Mouse (Mus musculus) urinary bladder, postnatal 14 days (tissue): ENCODE results near the gene Syt5.

ENCODE experiments used
- DNase-seq: peaks from one replicate; pipeline ENCODE4 v3.0.0; 2021; ENCODE audit warnings: low spot score

Gene Syt5

GRCm38 (mm10) chr7:4499034-4499433, 48.3 kb downstream of the Syt5 start:
- DNase-seq: no peak

GRCm38 (mm10) chr7:4498251-4498650, 49.1 kb downstream of the Syt5 start:
- peak; percentile 58 for DNase-seq

DNA sequence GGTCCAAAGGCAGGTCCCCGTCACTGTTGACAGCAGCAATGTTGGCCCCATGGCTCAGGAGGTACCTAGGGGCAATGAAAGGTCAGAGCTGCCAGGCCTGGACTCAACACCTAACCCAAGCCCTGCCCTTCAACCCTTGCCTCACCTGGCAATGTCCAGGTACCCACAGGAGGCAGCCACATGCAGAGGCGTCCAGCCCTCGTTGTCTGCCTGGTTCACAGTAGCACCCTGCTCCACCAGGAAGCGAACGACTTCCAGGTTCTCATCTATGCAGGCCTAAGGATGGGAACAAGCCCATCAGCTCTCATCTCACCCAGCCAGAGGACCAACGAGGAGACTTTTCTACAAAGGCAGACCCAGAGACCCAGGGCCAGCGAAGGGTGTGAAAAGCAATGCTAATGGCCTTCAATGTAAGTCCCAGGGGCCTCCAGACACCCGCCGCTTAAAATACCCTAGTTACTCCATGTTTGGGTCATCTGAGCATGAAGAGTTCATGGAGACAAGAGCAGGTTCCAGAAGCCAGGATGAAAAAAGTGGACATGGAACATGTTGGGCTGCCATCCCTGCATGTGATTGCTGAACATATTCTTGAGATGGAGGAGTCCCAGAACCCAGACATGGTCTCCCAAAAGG, 50.0 kb downstream of the Syt5 start:
- no peak for DNase-seq

DNA sequence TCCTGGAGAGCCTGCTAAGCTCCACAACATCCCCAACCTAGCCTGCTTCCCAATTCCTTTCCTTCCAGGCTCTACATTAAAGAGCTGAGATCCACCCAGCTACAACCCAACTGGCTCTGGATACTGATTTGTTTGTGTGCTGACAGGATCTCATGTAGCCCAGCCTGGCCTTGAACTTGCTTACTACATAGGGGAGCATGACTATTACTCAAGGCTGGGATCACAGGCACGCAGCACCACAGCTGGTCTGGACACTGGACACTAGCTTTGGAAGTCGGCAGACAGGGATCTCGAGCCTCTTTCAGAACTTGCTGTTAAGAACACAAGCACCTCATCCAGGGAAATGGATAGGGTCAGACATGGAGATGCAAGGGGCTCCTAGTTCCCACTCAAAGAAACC, 50.9 kb downstream of the Syt5 start:
- DNase-seq: no peak

DNA sequence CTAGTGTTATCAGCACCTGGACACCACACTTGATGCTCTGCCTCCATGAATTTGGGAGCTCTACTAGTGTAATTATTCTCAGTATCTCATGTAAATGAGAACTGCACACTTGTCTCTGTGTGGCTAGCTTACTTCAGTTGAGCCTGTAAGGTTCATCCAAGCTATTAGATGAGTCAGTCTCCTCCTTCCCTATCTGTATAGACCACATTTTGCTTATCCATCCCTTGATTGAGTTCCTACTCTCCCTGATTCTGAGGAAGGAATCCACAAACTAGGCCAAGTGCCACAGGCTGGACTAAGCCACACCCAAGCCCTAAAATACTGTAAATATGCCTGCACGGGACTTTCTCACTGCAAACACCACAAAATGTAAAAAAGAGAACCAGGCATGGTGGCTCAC, 53.4 kb downstream of the Syt5 start:
- no peak for DNase-seq

GRCm38 (mm10) chr7:4492284-4493224, 54.8 kb downstream of the Syt5 start:
- DNase-seq: no peak

DNA sequence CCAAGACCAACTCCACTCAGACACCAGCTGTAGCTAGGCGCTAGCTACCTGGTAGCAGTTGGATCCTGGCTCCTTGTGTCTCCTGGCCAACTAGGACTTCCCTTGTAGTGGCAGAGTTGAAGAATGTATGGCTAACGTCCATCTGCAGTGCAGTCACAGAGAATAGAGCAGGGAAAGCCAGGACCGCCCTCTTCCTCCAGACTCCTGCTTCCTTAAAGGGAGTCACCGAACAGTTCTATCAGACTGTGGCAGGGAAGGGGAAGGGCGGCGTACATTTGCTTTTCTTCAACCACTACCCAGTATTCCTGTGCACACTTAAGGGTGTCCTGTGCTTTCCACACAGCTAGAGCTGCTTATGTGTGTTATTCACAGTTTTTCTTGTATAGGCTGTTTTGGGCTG, 56.0 kb downstream of the Syt5 start:
- peak; percentile 18 for DNase-seq
